Mouse (Mus musculus): Measurements from ENCODE around the gene Stac2.

Stac2 gene

DNA sequence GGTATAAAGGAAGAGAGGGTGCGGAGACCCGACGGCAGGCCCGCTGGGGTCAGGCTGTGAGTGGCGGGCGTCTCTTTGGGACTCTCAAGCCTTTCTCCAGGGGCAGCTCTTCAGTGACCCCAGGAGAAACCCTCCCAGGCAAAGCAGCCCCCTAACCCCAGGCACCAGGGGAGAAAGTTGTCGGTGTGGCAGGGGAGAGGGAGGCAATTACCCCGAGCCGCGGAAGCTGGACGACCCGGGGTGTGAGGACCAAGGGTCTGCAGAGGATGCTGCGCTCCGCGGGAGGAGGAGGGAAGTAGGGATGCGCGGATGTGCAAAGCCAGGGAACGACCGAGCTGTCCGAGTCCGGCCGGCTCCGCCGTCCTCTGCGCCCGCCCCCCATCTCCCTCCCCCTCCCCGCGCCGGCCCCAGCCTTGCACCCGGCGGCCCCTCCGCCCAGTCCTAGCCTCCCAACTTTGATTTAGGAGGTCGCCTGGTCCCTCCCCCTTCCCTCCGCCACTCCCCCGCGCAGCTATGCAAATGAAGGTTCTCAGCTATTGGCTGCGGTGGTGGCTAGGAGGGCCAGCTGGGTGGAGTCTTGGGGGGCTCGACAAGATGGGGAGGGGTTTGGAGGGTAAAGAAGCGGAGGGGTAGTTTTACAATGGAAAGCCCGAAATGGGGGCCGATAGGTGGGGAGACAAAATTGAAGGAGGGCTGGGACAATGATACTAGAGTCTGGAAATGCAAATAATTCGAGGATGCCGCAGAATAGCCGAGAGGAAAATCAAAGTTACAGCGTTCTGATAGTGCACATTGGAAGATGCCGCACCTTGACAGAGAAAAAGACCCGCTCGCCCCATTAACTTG lies at the start of gene Stac2:
Gene Stac2, minus strand, starts transcription at position 474 of the 846 bp plus-strand sequence.
- in situ Hi-C loops (cut with MboI) = no loop called here

DNA sequence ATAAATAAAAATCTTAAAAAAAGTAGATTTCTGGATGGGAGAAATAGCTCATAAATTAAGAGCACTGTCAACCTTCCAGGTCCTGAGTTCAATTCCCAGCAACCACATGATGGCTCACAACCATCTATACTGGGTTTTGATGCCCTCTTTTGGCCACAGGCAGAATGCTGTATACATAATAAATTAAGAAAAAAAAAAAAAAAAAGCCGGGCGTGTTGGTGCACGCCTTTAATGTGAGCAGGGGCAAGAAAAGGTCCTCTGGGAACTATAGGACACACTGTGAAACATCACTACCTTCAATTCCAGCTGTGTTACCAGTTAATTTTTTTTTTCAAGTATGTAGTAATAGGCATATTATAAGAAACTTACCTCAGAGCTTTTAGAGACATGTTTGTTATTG lies 48.1 kb upstream of the Stac2 start:
- in situ Hi-C loops (cut with MboI) = no loop called here

DNA sequence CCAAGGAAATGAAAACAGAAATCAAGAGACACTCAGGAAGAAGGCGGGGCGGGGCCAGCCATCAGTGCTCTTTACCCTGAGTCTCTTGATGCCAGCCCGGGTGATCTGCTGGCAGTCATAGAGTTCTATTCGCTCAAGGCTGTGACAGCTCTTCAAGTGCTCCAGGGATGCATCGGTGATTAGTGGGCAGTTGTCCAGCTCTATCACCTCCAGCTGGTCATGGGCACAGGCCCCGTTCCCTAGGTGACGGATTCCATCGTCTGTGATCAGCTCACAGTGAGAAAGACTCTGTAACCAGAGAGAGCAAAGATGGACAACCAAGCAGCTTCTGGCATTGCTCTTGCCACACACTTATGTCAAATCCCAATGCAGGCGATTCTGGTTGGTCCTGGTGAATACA lies 37.3 kb upstream of the Stac2 start:
- in situ Hi-C loops (cut with MboI) = no loop called here

DNA sequence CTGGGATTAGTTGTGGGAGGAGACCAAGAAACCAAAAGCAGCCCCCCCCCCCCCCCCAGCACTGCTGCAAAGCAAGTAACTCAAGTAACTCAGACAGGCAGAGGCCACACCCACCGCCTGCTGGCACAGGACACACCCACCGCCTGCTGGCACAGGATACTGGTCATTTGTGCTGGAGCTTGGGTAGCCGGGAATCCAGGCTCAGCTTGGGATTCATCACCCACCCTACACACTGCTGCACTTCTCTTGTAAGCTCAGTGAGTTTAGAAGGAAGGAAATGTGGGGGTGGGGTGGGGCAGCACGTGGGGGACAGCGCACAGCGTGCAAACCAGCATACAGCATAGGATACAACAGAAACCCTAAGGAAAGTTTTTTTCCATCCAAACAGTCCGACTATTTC lies 35.0 kb upstream of the Stac2 start:
- in situ Hi-C loops (cut with MboI) = no loop called here

DNA sequence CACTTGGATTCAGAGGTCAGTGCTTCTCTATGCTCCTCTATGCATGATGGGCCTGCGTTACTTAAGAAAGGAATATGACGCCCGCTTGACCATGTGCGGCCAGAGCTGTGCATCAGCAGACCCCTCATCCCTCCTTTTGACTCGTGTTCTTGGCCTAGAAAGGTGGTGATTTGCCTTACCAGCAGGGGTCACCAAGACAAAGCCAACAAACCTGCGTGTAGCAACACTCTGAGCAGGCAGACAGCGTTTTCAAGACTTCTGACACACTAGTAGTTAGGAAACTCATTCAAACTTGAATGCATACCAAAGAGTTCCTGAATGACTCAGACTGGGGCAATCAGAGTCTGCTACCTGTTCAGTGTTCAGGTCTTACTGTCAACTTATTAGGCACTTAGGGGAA lies 33.3 kb upstream of the Stac2 start:
- in situ Hi-C loops (cut with MboI) = no loop called here

DNA sequence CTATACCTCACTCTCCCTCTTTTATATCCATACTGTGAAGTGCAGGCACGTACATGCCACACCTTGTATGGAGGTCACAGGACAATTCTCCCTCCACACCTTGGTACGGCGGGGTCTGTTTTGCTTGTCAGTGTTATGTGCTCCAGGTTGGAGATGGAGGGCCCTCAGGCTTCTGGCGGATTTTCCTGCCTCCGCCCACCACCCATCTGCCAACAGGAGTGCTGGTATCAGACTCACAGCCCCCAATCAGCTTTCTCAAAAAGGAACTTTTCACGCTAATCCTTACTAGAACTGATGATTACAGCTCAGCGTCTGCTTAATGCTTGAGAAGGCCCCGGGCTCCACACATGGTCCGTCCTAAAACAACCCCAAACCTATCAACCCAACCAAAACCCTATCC lies 32.9 kb upstream of the Stac2 start:
- in situ Hi-C loops (cut with MboI) = no loop called here

DNA sequence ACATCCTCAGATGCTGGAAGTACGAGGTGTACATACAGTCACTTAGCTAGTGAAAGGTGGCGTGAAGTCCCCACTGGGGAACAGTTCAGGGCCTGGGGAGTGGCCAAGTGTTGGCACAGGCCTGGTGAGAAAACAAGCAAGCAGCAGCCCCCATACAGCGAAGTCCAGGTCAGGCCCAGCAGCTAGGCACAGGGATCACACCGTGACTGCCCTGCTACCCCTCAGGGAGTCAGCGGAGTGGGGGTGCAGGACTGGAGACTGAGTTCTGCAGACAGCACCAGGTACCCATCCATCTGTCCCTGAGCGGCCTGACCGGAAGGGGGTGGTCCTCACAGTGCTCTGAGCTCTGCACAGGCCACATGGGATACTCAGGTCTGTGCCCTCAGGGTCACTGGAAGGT lies 29.5 kb upstream of the Stac2 start:
- in situ Hi-C loops (cut with MboI) = no loop called here

DNA sequence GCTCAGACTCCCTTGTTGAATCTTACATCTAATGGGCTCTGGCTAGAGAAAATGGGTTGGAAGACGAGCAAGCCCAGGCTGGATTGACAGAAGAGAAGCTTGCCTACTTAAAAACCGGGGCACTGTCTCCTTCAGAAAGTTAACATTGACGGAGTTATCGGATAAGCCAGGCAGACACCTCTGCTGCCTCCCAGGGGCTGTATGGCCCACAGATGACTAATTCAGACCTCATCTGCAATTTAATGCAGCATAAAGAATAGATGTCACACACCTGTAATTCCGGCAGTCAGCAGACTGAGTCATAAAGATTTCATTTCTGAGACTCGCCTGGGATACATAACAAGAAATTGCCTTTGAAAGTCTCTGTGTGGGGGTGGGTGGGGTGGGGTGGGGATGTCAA lies 27.2 kb upstream of the Stac2 start:
- in situ Hi-C loops (cut with MboI) = no loop called here

DNA sequence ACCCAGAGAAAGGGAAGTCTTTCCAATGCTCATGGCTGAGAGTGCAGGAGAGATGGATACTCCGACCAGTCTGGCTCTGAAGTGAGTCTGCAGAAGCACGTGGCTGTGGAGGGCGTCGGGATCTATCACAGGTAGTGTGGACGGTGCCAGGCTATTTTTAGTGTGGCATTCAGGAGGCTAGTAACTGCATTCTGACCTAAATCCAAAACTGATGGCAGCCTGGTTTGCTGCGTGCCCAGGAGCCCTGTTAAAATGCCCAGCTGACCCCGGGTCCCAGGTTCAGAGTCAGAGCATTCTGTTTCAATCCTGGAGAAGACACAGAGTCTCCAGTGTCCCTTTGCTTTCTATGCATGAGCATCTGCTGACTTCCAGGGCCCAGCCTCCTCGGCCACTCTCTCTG lies 23.8 kb upstream of the Stac2 start:
- in situ Hi-C loops (cut with MboI) = loop anchor here (5.0 kb wide), 1 partner anchor 50 kb away; the partner anchor contains the start of gene Rpl19

DNA sequence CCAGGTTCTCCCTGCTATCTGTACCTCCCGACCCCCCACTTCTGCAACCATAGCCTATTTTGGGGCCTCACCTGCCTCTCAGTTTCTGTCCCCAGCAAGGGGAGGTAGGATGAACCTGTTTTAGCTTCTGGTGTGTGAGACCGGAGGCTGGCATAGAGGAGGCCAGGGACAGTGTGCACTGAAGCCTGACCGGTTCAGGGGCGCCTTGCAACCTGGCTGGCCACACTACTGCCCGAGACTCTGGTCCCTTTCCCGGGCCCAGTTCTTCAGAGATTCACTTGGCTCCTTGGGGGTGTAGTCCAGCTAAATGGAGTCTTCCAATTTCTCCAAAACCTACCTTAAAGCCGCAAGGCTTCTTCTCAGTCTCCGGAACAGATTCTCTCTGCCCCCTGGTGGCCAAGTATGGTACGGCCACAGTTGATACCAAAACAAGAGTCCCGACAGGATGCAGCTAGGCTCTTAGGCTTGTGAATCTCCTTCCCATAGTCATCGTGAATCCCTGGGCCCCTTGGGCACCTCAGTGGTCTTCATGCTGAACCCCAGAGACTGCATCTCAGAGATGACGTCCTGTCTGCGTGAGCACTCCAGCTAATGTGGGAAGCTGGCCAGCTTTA lies 22.0 kb upstream of the Stac2 start:
- in situ Hi-C loops (cut with MboI) = loop anchor here (5.0 kb wide), 1 partner anchor 48 kb away; the partner anchor contains the start of gene Rpl19

DNA sequence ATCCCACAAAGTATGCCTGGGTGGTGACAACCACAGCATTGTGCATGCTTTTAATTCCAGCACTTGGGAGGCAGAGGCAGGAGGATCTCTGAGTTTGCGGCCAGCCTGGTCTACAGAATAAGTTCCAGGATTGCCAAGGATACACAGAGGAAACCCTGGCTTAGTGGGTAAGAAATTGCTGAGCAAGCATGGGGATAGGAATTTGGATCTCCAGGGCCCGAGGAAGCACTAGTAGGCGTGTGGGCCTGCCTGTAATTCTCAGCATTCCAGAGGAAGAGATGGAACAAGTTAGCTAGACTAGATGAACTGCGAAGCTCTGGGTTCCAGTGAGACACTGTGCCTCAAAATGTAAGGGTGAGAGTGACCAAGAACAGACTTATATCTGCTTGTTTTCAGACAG lies 20.2 kb upstream of the Stac2 start:
- in situ Hi-C loops (cut with MboI) = no loop called here

DNA sequence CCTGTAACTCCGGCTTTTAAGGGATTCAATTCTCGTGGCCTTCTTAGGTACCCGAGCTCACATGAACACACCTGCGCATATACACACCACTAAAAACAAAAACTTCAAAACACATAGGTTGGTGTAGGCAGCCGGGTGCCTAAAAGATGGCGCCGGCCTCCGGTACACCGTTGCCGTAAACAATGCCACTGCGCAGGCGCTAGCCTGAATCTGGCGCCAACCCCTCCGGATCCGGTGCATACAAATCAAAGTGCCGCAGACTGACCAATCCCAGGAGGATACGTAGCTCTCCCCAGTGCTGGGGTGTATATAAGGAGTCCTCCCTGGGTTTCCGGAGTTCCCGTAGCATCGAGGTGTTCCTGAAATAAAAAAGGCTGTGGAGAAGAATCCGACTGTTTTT lies 14.0 kb upstream of the Stac2 start:
- in situ Hi-C loops (cut with MboI) = no loop called here

DNA sequence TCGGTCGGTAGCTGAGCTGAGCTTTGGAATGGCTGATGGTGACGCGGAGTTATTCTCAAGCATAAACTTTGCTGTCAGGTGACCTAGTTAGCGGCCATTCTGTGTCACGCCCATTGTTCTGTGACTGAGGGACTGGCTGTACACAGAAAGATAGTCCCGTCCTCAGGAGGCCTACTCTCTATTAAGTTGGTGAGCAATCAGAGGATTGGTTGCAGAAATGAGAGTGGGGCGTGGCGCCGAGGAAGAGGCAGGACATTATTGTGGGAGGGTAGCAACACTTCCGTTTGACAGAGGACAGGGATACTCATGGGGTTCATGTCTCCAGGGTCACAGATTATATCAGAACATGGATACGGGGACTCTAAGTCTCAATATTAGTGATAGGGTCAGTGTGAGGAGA lies 12.9 kb upstream of the Stac2 start:
- in situ Hi-C loops (cut with MboI) = no loop called here

DNA sequence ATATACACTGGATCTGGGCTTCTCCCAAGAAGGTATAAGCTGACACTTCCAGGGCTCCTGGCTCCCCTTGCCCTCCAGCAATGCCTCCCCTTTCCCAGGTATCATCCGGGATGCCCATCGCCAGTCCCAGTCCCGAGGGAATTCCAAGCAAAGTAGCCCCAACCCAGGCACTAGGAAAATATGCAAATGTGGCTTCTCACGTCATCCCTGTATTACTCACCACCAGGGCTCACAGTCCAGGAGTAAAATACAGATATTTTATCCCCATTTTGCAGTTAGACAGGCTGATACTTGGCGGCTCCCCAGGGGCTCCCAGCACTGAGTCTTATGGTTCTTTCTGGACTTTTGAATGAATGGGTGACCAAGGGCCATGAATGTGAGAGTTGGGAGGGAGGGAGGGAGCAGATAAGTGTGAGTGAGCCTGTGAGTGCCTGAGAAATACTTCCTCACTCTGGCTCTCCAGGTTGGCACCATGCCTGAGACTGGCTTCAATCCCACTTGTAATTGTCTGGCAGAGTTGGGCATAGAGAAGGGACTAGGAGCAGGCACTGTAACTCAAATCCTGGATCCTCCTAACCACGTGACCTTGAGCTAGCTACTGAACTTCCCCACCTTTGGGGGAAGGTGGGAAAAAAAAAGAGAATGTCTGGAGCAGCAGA lies 8.8 kb upstream of the Stac2 start:
- in situ Hi-C loops (cut with MboI) = no loop called here

DNA sequence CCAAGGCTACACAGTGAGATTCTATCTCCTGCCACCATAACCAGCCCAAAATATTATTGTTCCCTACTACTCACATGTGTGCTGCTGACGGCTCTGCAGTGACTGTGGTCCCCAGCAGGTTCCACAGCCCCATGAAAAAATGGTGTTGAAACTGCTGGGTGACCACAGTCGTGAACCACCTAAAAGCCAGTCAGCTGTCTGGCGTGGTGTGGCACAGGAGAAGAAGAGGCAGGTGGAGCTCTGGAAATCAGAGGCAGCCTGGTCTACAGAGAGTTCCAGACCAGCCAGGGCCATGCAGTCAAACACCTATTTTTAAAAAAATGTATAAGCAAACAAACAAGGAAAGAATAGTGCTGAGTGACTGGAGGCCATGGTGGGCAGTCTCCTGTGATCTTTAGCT lies 8.2 kb upstream of the Stac2 start:
- in situ Hi-C loops (cut with MboI) = no loop called here

DNA sequence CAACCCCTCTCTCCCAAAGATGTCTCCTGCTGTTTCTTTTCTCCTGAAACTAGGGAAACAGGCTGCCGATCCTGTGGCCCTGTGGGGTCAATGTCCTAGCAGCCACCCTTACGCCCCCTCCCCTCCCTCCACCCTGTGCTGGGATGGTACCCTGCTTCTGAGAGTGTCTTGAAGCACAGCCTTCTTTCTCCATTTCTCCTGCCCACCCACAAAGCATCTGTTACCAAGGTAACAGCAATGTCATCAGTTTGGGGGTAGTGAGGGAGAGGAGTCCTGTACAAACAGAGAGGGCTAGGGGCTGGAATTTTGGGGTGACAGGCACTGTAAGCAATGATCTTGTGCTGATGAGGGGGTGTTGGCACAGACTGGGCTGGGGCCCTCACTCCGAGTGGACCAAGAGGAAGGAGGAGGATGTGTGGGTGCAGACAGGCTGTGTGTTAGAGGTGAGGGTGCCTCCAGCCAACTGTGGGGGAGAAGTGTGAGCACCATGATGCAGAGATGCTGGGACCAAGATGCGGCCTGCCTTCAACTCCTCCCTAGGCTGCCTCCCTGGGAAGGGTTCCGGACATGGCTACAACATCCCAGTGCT lies 6.9 kb upstream of the Stac2 start:
- in situ Hi-C loops (cut with MboI) = no loop called here

DNA sequence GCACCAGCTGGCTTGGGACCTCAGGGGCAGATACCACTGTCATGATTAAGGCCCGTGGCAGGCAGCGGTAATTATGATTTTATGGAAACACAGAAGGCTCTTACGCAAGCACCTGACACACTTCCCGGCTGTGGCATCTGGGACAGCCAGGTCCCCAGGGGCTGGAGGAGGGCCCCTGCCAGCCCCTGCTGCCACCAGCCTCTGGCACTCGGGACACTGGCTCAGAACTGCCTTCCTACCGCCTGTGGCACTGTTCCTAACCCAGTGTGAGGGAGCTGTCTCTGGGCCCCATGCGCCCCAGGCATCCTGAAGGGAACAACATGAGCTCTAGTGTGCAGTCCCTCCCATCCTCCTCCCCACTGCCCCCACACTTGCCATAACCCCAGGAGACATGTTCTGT lies 6.4 kb upstream of the Stac2 start:
- in situ Hi-C loops (cut with MboI) = no loop called here

DNA sequence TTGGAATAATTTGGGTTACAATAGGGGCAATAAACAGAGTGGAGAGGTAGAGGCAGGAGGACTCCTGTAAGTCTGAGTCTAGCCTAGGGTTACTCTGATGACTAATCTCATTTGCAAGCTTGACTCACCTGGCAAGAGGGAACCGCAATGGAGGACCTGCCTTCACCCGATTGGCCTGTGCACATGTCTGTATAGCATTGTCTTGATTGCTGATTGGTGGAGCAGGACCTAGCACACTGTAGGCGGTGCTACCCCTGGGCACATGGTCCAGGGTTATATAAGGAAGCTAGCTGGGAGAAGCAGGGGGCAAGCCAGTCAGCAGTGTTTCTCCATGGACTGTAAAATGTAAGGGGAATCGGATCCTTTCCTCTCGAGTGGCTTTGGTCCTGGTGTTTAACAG lies 4.7 kb upstream of the Stac2 start:
- in situ Hi-C loops (cut with MboI) = no loop called here

DNA sequence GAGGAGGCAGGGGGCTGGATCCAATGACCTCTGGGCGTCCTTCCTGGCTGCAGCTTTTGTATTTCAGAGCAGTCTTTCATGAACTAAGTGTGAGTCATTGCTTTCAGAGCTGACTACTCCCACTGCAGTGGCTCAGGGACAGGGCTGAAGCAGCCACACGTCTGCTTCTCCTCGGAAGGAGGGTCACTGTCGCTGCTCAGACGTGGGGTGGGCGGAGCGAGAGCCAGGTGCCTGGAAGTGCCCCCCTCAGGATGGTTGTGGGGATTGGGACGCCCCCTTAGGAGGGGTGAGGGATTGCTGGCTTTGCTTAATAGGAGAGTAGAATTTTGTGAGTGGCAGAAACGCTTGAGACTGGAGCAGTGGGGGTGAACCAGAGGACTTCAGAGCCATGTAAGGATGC lies 4.2 kb upstream of the Stac2 start:
- in situ Hi-C loops (cut with MboI) = no loop called here

DNA sequence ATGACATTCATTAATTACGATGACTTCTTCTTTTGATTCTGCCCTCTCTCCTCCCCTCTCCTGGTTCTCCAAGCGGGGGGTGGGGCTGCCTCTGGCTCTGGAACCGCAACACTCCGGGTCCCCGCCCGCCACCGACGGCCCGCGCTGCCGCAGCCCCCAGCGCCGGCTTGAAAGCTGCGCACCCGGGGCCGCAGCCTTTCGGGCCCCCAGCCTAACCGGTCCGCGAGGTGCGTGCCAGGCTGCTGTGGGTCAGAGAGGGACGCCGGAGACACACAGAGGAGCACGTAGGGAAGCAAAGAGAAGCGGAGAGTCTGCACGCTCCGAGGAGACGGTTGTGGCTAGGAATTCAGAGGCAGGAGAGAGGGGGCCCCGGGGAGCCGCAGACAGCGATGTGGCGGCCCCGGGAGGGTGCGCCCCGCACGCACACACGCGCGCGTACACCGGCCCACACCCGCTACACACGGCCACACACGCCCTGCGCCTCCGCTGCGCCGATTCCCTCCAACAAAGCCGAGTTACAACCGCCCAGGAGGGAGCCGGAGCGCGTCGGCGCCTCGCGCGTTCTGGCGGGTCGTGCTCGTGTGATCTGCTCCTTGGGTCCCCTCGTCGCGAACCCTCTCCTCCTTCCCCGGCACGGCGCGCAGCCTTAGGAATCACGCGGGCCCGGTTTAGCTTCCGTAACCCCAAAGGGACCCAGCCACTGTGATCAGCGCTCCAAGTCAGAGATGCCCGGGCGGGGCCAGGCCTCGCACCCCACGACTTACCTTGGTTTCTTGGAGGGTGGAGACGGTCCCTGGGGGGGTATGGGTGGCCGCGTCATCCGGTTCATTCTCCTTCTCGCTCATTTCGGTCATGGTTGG lies 903 bp downstream of the Stac2 start:
- in situ Hi-C loops (cut with MboI) = no loop called here

DNA sequence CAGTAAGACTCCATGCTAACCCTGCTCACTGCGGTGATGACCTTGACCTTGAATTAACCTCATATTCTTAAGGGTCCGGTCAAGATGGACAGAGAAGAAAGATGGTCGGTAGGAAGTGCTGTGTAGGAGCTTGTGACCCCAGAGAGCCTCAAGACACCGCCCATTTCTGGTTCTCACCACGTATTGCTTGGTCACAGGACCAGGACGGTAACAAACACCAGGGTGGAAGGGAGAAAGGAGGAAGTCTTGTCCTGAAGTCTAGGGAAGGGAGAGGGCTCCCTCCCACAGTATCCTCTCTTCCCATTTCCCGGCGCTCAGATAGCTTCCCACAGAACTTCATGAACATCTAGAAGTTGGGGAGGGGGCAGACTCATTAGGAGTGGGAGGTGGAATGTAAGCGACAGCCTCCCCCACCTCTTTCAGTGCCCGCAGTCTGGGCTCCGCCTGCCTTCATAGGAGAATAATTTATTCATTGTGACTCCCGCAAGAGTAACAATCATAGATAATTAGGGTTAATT lies 1.6 kb downstream of the Stac2 start:
- in situ Hi-C loops (cut with MboI) = no loop called here
